Mouse (Mus musculus) CH12.LX (cell line): ENCODE results near the gene S100pbp.

ENCODE experiments used
- E2F4 ChIP-seq: IDR thresholded peaks from 2 replicates; pipeline ENCODE4 v1.6.1; 2011; ENCODE audit warnings: low read depth, low read length, improper control_type of control experiment; ENCODE audit not compliant: insufficient replicate concordance
- EP300 ChIP-seq: IDR thresholded peaks from 2 replicates; pipeline ENCODE4 v1.6.1; 2011; ENCODE audit warnings: low read length, improper control_type of control experiment
- POLR2A ChIP-seq: IDR thresholded peaks from 2 replicates; pipeline ENCODE4 v1.6.1; 2011; ENCODE audit warnings: low read depth, mild to moderate bottlenecking, improper control_type of control experiment, low read length

DNA sequence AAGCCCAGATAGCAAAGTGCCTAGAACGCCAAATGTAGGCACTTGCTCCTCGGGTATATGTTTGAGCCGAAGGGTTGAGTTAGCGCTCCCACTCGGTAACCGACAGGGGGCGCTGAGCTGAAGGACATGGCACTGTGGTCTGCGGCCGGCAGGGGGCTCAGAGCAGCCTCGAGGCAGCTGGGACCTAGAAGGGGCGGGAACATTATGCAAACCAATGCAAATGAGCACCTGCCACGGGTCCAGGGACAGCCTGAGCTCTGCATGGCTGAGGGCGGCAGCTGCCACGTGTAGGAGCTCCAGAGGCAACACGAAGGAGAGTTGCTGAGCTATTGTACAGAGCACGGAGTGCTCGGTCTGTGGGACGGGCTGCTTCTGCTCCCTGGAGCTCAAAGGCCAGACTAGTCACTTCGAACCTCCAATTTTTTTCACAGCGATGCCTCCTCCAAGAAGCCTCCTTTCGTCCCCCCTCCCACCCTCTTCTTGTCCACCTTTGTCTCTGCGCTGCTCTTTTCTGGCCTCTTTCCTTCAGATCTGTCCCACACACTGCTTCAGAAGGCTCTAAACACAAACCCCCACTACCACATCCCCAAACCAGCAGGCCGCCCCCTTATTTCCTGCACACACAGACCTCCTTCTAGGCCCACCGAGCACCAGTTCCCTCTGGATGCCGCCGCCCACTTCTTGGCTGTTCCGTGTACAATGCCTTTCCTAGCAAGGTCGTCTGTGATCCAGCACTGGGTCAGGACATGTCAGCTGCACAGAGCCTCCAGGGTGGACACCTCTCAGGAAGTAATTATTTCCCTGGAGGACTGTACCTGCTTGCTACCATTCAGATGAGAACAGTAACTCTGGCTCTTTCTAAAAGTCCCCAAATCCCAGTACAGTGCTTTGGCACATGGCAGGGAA is 76.2 kb downstream of the S100pbp start:
- no peak for TF ChIP-seq E2F4
- no peak for TF ChIP-seq EP300
- no peak for TF ChIP-seq POLR2A
